Mouse (Mus musculus) kidney, adult 2 months (tissue): ENCODE measurements around the gene Ston1.

Source experiments
- CTCF ChIP-seq: fragments of 200-500 bp; conservative IDR thresholded peaks from 2 replicates; pipeline ENCODE4 v1.5.1; 2011; ENCODE audit warnings: low read depth, mild to moderate bottlenecking, control low read depth, low read length, moderate library complexity, mixed read lengths; ENCODE audit not compliant: insufficient read depth, insufficient read length
- POLR2A ChIP-seq: fragments of 200-500 bp; IDR thresholded peaks from one replicate; pipeline ENCODE4 v1.6.1; 2011; ENCODE audit warnings: low read depth, low read length, control low read depth

DNA sequence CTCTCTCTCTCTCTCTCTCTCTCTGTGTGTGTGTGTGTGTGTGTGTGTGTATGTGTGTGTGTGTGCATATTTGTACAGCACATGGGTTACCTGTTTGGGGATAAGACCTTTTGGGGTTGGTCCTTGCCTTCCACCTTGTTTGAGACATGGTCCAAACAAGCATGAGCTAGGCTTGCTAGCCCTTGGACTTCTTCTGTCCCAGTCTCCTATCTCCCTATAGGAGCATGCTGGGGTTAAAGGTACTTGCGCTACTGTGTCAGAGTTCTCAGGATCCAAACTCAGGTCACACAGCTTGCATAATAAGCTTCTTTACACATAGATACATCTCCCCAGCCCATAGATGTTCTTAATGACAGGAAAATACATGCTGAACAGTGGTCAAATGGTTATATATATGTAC lies 17.2 kb downstream of the Ston1 start:
- TF ChIP-seq POLR2A (no peak), CTCF (no peak)
